Mouse (Mus musculus) neutrophil, adult 5-6 weeks (primary cell): ENCODE results near the gene Manba. TPM values are rescaled to one million over a fixed set of nuclear protein-coding genes. Genes with fewer than 3 reads are reported as not detected.
A peak's percentile ranks its signal among the peaks of the same experiment; 100 is the strongest.
"Not testable (repeated sequence)": the region's sequence is repeated elsewhere in the genome, so short reads cannot be mapped to it uniquely, and the experiment has no call there.

Experiments used
- ATAC-seq: fragments of 151-379, 151-347 bp; 2 replicates; pipeline ENCODE4 v1.8.0; 2017; ENCODE audit warnings: mild to moderate bottlenecking, moderate TSS enrichment; ENCODE audit not compliant: insufficient number of reproducible peaks, poor library complexity, low FRiP score, severe bottlenecking; ENCODE audit errors: extremely low read depth
- total RNA-seq: library from RNA; stranded (forward); fragments of 200-1000 nt; gene quantifications from 2 replicates; pipeline ENCODE4 v1.2.3, GENCODE M21; 2017

Gene Manba
- total RNA-seq, 1 experiment from 2014 or later = 36.7 TPM

DNA sequence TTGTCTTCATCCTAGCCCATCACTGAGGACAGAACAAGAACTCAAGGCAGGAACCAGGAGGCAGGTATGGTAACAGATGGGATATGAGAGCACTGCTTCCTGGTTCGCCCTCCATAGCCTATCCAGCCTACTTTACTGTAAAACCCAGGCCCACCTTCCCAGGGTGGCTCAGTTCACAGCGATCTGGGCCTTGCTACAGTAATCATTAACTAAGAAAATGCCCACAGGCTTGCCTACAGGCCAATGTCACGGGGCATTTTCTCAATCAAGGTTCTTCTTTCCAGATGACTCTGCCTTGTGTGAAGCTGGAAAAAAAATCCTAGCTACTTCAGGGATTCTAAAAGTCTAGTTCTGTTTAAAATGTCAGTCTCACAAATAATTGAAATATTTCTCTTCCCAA is 3.8 kb upstream of the Manba start:
- ATAC-seq = no peak

DNA sequence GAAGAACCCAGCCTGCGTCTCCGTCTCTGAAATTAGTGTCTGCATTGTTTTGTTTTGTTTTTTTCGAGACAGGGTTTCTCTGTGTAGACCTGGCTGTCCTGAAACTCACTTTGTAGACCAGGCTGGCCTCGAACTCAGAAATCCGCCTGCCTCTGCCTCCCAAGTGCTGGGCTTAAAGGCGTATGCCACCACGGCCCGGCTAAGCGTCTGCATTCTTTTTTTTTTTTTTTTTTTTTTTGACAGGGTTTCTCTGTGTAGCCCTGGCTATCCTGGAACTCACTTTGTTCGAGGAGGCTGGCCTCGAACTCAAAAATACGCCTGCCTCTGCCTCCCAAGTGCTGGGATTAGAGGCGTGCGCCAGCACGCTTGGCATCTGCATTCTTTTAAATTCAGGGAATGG is 761 bp upstream of the Manba start:
- not testable (repeated sequence) for ATAC-seq

DNA sequence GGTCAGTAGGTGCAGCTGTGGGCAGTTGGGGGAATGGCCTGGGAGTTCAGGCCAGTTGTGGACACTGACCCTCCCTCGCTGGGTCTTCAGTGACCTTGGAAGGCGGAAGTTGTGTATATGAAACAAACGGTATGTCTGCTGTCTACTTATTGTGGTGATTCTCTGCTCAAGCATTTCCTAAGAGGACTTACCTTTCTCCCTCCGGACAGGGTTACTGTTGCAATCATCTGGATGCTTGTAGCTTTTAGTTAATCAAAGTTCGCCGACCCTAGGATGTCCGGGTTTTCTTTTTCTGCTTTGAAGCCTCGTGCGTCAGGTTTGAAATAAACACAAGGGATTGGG is 460 bp downstream of the Manba start:
- peak; percentile 25; the same call in 1 of the 2 replicates for ATAC-seq

GRCm38 (mm10) chr3:135486351-135486750 is 940 bp downstream of the Manba start:
- no peak for ATAC-seq

GRCm38 (mm10) chr3:135487803-135488202 is 2.4 kb downstream of the Manba start:
- ATAC-seq = no peak

DNA sequence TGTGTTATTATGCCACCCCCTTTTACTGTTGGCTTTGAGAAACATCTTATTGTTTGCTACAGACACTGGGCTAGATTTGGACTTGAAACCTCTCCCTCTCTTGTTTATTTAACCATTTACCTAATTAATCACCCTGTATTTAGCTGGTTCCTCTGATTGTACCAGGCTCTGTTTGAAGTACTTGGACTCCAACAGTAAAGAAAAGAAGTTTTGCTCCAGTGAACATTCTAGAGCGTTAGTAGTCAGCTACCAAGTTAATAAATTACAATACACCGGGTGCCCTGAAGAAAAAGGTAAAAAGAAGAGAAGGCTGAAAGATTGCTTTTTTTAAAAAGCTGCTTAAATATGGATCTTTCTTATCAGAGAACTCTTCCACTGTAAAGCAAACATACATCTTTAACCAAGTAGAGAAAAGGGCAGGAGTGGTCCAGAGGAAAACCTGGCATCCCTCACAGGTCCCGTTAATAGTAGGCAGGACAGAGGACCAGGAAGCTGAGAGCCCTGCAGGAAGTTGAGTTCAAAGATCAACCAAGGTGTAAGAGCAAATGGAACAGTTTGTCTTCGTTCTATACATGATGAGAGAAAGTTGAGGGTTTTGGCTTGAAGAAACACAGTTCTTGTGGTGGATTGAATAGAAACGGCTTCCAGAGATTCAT is 4.6 kb downstream of the Manba start:
- no peak for ATAC-seq

GRCm38 (mm10) chr3:135491102-135491501 is 5.7 kb downstream of the Manba start:
- no peak for ATAC-seq

GRCm38 (mm10) chr3:135493320-135493719 is 7.9 kb downstream of the Manba start:
- ATAC-seq = not testable (repeated sequence)

GRCm38 (mm10) chr3:135497956-135498355 is 12.5 kb downstream of the Manba start:
- not testable (repeated sequence) for ATAC-seq

DNA sequence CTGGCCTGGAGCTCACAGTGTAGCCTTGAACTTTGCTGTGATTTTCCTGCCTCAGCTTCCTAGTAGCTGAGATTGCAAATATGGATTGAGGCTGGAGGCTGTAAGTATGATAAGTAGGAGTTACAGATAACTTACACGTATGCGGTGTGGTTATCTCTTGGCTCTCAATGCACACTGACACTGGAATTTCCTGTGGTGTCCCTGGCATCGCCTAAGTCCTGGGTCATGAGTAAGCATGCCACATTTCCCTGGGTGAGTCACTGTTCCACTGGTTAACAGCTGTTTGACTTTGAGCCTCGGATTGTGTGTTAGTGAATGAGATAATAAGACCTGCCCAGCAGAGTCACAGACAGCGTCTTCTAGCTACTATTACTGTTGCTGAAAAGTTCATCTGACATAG is 13.5 kb downstream of the Manba start:
- no peak for ATAC-seq

DNA sequence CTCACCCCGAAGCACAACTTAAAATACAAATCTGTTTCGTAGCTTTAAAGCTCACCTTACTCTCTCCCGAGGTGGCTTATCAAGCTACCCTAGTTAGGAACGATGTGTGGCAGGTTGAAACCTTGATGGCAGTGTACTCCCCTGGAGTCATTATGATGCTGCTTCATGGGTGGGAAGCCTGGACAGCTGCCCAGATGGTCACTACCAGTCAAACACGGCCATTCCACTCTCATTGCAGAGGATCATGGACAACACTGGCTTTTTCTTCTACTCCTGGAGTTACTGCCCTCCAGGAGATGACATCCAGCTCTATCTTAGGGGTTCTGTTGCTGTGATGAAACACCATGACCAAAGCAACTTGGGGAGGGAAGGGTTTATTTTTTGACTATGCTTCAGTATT is 17.7 kb downstream of the Manba start:
- ATAC-seq = no peak

GRCm38 (mm10) chr3:135505369-135505909 is 20.0 kb downstream of the Manba start:
- peak; percentile 90 for ATAC-seq

DNA sequence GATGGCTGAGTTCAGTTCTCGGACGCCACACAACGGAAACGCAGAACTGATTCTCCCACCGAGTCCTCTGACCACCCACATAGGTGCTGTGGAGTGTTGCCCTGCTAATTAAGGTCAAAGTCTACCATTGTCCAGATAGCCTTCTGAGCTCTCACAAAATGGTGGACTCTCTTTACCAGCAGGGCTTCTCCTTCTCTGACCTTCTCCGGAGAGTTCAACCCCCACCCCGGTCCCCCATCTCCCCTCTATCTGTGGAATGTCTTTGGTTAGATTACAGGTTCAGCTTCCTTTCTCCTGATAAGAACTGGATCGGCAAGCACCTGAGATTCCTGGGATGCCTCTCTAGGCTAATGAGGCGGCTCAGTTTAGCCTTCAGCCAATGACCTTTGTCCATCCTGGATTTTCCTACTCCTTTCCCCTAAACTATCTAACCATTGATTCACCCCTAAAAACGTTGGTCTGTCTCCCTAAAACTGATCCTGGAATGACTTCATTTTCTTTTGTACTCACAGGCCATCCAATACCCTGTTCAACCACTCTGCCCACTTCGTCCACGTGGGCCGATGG is 20.6 kb downstream of the Manba start:
- ATAC-seq = no peak

GRCm38 (mm10) chr3:135507506-135507905 is 22.1 kb downstream of the Manba start:
- no peak for ATAC-seq

GRCm38 (mm10) chr3:135508191-135508590 is 22.8 kb downstream of the Manba start:
- ATAC-seq = no peak

DNA sequence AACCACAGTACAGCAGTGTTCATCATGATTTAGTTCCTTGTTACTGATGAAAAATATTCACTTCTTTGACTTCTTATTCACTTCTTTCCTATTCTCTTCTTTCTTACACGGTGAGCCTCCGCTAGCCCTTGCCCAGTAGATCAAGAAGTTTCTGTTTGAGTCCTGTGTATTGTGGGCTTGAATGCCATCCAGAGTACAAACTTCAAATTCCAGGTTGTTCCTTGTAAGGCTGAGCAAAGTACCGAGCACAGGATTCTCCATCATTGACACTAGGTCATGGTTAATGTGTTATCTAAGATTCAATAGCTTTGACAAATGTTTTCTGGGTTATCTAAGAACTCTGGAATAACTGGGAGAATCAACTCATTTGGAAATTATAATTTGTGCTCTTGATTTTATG is 25.0 kb downstream of the Manba start:
- no peak for ATAC-seq

- ATAC-seq = no peak
Measured at GRCm38 (mm10) chr3:135511683-135512082, 26.3 kb downstream of the Manba start.

DNA sequence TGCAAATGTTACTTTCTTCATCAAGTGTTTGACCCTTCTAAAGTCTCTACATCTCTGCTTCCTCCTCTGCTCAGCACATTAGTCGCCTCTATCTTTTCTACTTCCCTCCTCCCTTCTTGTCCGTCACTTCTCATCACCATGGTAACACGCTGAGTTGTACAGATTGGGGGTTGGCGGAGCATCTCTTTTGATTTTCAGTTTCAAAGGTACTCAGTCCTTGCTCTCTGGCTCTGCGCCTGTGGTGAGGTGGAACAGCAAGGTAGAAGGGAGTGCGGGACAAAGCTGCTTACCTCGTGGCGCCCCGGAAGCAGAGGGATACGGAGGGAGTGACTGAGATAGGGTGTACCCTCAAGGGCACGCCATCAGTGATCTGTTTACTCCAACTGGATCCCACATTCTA is 27.9 kb downstream of the Manba start:
- peak; percentile 30; the same call in 1 of the 2 replicates for ATAC-seq

GRCm38 (mm10) chr3:135513800-135514425 is 28.5 kb downstream of the Manba start:
- ATAC-seq = no peak

GRCm38 (mm10) chr3:135515246-135515645 is 29.8 kb downstream of the Manba start:
- ATAC-seq = no peak
